Comparison of ENCODE assay signal across 16 mouse cellular contexts in genomic region chr1:121388732-121389131, GRCm38 (mm10).
"Had no signal": no experiment of that assay in that cellular context is flagged by ENCODE, and none has a peak within 500 bp of the region (broad histone marks: within the 10 kb centered on the region; RNA-seq: fewer than 3 reads in every experiment).

No protein-coding gene starts in this region.

- H3K4me3 ChIP-seq: limb, embryonic 12.5 days; liver, embryonic 13.5 days; lung, embryonic 15.5 days; megakaryocyte, embryonic 14.5 days; midbrain, embryonic 15.5 days; neural tube, embryonic 12.5 days had no signal

- ATAC-seq: liver, postnatal 0 days; midbrain, embryonic 15.5 days had no signal

- H3K4me2 ChIP-seq: limb, embryonic 12.5 days; liver, embryonic 13.5 days; lung, embryonic 15.5 days; midbrain, embryonic 11.5 days; midbrain, embryonic 15.5 days; neural tube, embryonic 12.5 days had no signal

- H3K9ac ChIP-seq: limb, embryonic 12.5 days; liver, embryonic 13.5 days; liver, postnatal 0 days; lung, embryonic 15.5 days; midbrain, embryonic 15.5 days; neural tube, embryonic 12.5 days had no signal

- DNase-seq: kidney, adult 8-10 months; kidney, postnatal 14 days; liver; liver, embryonic 13.5 days; liver, postnatal 0 days; lung, postnatal 14 days; spleen, adult 18-20 months; thymus, adult 18-20 months; thymus, postnatal 14 days had no signal

- H3K27me3 ChIP-seq: limb, embryonic 12.5 days; liver, embryonic 13.5 days; lung, embryonic 15.5 days; megakaryocyte, embryonic 14.5 days; midbrain, embryonic 15.5 days; neural tube, embryonic 12.5 days had no signal

- H3K36me3 ChIP-seq: limb, embryonic 12.5 days; liver, embryonic 13.5 days; lung, embryonic 15.5 days; midbrain, embryonic 15.5 days; neural tube, embryonic 12.5 days had no signal

- H3K4me1 ChIP-seq: liver, embryonic 13.5 days; lung, embryonic 15.5 days; megakaryocyte, embryonic 14.5 days; neural tube, embryonic 12.5 days had no signal

- H3K27ac ChIP-seq: limb, embryonic 12.5 days; liver, embryonic 13.5 days; lung, embryonic 15.5 days; macrophage; neural tube, embryonic 12.5 days had no signal

- H3K9me3 ChIP-seq: limb, embryonic 12.5 days; liver, embryonic 13.5 days; lung, embryonic 15.5 days; midbrain, embryonic 15.5 days; neural tube, embryonic 12.5 days had no signal
